Mouse (Mus musculus) lung, postnatal 0 days (tissue): ENCODE measurements around the gene Spata20. TPM values are rescaled to one million over a fixed set of nuclear protein-coding genes. Genes with fewer than 3 reads are reported as not detected.

Experiments
- ATAC-seq: fragments of 200-750 bp; cut with Nextera tagmentation; 2 replicates; pipeline ENCODE4 v1.8.0; 2017; ENCODE audit warnings: moderate library complexity
- DNase-seq: peaks from one replicate; pipeline ENCODE4 v3.0.0-alpha.2; 2016; ENCODE audit warnings: low spot score
- H3K27ac ChIP-seq: fragments of 300-500 bp; sonication (generic); 2 replicates; pipeline ENCODE4 v1.5.1; 2014; ENCODE audit warnings: antibody characterized with exemption, mild to moderate bottlenecking, low read length, mixed read lengths
- H3K27me3 ChIP-seq: fragments of 300-500 bp; sonication (generic); replicated peaks from 2 replicates; pipeline ENCODE4 v1.6.1; 2014; ENCODE audit warnings: low read length, mixed read lengths; ENCODE audit not compliant: insufficient read depth
- H3K36me3 ChIP-seq: fragments of 300-500 bp; sonication (generic); 2 replicates; pipeline ENCODE4 v1.6.1; 2014; ENCODE audit warnings: low read length, mixed read lengths; ENCODE audit not compliant: insufficient read depth
- H3K4me1 ChIP-seq: fragments of 300-500 bp; sonication (generic); 2 replicates; pipeline ENCODE4 v1.6.1; 2014; ENCODE audit warnings: antibody characterized with exemption, low read depth, low read length, mixed read lengths; ENCODE audit not compliant: insufficient read depth
- H3K4me2 ChIP-seq: fragments of 300-500 bp; sonication (generic); replicated peaks from 2 replicates; pipeline ENCODE4 v1.6.1; 2014; ENCODE audit warnings: low read depth, mild to moderate bottlenecking, low read length, moderate library complexity, mixed read lengths
- H3K4me3 ChIP-seq: fragments of 300-500 bp; sonication (generic); 2 replicates; pipeline ENCODE4 v1.5.1; 2014; ENCODE audit warnings: low read depth, low read length
- H3K9ac ChIP-seq: fragments of 300-500 bp; sonication (generic); replicated peaks from 2 replicates; pipeline ENCODE4 v1.6.1; 2014; ENCODE audit warnings: low read depth, mild to moderate bottlenecking
- H3K9me3 ChIP-seq: fragments of 300-500 bp; sonication (generic); 2 replicates; pipeline ENCODE4 v1.6.1; 2016; ENCODE audit warnings: low read length, mixed read lengths
- CTCF ChIP-seq: IDR thresholded peaks from 2 replicates; pipeline ENCODE4 v1.5.1; 2016; ENCODE audit warnings: antibody characterized with exemption, mild to moderate bottlenecking
- EP300 ChIP-seq: IDR thresholded peaks from 2 replicates; pipeline ENCODE4 v1.6.1; 2016; ENCODE audit warnings: antibody characterized with exemption, mild to moderate bottlenecking, control low read depth
- WGBS: fragments of 180-500 bp; shearing (Covaris S2); extraction: QIAGEN DNeasy Blood & Tissue Kit; methylation state at CpG from one replicate; pipeline ENCODE4 v1.1.7; 2014; 5-methylcytosine and 5-hydroxymethylcytosine counted together
- polyA plus RNA-seq: library from polyadenylated mRNA; unstranded; fragments of >200 nt; fragmentation: Nextera tagmentation; extraction: Ambion mirVana; gene quantifications from 2 replicates; pipeline ENCODE4 v1.2.1, GENCODE M21; 2015

Spata20 gene
- polyA plus RNA-seq: 0.14 TPM in 1 of 2 replicates, not detected in the other

DNA sequence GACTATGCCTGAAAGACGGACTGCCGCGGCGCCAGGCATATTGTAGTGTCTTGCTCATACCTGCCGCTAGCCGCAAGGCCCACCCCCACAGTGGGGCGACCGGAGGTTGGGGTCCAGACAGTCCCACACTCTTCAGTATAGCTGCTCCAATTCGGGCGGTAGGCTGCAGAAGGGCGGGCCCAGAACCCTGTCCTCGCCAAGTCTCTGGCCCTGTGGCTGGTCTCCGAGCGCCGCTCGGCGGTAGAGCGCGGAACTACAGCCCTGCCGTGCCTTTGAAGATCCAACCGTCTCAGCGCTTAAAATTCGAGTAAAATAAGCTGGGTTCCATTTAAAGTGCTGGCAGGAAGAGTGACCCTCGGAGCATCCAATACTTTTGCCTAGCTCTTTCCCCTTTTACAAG lies at the start of gene Spata20:
Gene Spata20 (minus strand): TSS at position 179 of the 400 bp plus-strand sequence.
- Histone ChIP-seq H3K9ac (no peak within 1 kb of the TSS), H3K27me3 (0 out of 2 replicates have a peak, but pooled peaks cover 3% of the 10 kb centered on the region), H3K36me3 (no peaks in the 10 kb centered on the region), H3K9me3 (no peaks in the 10 kb centered on the region), H3K4me2 (peak within 1 kb of the TSS; percentile 35; the same call in 1 of the 2 replicates), H3K27ac (no peak within 1 kb of the TSS), H3K4me1 (peaks cover 2% of the 10 kb centered on the region; the same call in 1 of the 2 replicates), H3K4me3 (no peak within 1 kb of the TSS)
- ATAC-seq (peak; percentile 62), DNase-seq (peak; percentile 76)
- WGBS: 2% methylated on average over 24 of the region's 24 CpGs
- TF ChIP-seq EP300 (no peak), CTCF (peak; percentile 98)

DNA sequence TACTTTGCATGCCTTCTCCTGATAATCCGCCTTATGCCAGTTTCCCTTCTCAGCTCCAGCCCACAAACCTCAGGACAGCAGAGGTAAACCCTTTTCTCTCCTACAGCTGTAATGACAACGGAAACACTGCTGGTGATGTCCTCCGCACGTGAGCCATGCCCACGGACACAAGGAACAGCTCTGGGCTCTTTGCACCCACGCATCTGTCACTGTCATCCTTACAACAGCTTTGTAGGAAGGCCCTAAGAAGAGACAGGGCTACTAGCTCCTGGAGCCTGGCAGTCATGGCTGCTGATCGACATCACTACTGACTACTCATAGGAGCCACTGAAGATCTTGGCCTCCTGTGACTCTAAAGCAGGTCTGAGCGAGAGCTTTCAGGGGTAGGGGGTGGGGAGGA lies 47.2 kb upstream of the Spata20 start:
- WGBS: 77% methylated on average over 8 of the region's 8 CpGs
- no peaks in the 10 kb centered on the region for H3K36me3 ChIP-seq
- no peaks in the 10 kb centered on the region for H3K9me3 ChIP-seq
- no peak overlapping the region for H3K27ac ChIP-seq
- no peak overlapping the region for H3K4me3 ChIP-seq
- no peak for ATAC-seq
- H3K4me2 ChIP-seq: no peak overlapping the region
- H3K4me1 ChIP-seq: no peaks in the 10 kb centered on the region
- TF ChIP-seq EP300 (no peak), CTCF (no peak)
- no peak overlapping the region for H3K9ac ChIP-seq
- H3K27me3 ChIP-seq: no peaks in the 10 kb centered on the region
- no peak for DNase-seq

DNA sequence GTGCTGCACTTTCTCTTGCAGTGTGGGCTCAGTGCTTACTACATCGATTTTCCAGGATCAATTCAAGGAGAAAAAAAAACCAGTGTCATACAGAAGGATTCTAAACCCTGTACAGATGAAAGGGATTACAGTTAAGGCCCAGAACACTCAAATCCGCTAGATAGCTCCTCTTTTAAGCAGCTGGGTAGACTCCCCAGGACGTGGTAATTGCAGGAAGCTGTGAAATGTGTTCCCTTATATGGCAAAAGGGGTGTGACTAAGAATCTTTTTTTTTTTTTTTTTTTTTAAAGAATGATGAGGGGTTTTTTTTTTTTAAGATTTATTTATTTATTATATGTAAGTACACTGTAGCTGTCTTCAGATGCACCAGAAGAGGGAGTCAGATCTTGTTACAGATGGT lies 42.9 kb upstream of the Spata20 start:
- Histone ChIP-seq H3K9ac (no peak overlapping the region), H3K4me2 (no peak overlapping the region), H3K9me3 (no peaks in the 10 kb centered on the region), H3K4me1 (no peaks in the 10 kb centered on the region), H3K27me3 (no peaks in the 10 kb centered on the region), H3K4me3 (no peak overlapping the region), H3K36me3 (no peaks in the 10 kb centered on the region), H3K27ac (no peak overlapping the region)
- no peak for TF ChIP-seq CTCF
- TF ChIP-seq EP300: no peak
- ATAC-seq (no peak), DNase-seq (peak; percentile 25)
- WGBS: 36% methylated on average over 3 of the region's 3 CpGs

DNA sequence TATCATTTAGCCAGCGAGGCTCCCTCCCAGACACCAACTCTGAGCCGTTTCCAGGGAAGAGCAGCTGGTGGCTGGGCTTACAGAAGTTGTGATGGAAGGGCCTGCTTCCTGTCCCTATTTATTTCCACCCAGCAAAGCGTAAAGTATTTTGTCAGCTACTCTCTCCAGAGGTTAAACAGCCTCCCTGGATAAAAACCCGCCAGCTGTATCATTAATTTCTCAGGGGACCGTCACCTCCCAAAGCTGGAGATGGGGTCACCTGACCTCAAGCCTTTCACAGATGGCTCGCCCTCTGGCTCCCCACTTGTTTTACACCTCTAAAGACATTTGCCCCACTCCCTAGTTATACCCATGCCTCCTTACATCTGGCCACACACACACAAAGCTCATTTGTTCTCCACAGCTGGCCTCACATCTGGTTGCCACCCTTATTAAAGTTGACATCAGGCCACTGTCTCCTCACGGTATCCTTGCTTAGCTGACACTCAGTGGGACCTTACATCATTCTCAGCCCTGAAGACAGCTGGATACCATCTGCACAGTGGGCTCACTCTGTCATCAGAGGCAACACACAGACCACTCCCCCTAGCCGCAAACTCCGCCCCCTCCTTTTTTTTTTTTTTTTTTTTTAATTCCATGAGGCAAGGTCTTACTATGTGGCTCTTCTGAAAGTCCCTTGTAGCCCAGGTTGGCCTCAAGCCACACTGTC lies 40.3 kb upstream of the Spata20 start:
- DNase-seq: peak; percentile 53
- Histone ChIP-seq H3K27me3 (no peaks in the 10 kb centered on the region), H3K4me1 (no peaks in the 10 kb centered on the region), H3K9ac (no peak overlapping the region), H3K4me3 (no peak overlapping the region), H3K36me3 (no peaks in the 10 kb centered on the region), H3K4me2 (no peak overlapping the region), H3K9me3 (no peaks in the 10 kb centered on the region), H3K27ac (no peak overlapping the region)
- peak; percentile 74 for ATAC-seq
- TF ChIP-seq EP300 (no peak), CTCF (no peak)
- WGBS: 49% methylated on average over 9 of the region's 9 CpGs

DNA sequence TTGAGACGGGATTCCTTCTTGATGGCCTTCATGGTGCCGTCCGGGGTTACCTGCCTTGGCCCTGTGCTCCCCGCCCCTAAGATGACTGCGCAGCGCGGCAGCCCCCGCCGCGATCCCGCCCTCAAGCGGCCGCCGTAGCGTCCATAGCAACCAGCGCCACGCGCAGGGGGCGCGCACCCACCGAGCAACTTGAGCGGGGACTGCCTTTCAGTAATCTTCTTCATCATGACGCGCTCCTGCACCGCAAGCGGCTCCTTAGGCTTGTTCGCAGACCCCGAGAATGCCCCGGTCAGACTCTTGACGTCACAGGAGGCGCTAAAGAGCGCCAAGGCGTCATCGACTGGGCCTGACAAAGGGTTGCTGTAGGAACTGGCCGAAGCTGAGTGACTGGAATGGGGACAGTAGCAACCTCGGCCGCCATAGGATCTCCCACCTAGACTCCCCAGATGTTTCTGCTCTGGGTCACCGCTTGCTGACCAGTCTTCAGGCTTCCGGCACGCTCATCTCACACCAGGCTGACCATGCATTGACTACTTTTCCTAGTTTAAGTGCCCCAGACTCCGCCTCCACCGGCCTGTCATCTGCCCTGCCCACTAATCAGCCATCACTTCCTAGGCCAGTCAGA lies 35.4 kb upstream of the Spata20 start, which contains the start of gene Mycbpap:
Gene Mycbpap (minus strand): TSS at position 524 of the 625 bp plus-strand sequence.
- TF ChIP-seq CTCF (peak; percentile 39), EP300 (no peak)
- no peaks in the 10 kb centered on the region for H3K9me3 ChIP-seq
- H3K4me2 ChIP-seq: peak within 1 kb of the TSS; percentile 89
- peak; percentile 77 for ATAC-seq
- no peaks in the 10 kb centered on the region for H3K4me1 ChIP-seq
- 2% methylated on average over 42 of the region's 42 CpGs for WGBS
- no peaks in the 10 kb centered on the region for H3K27me3 ChIP-seq
- H3K4me3 ChIP-seq: peak within 1 kb of the TSS; percentile 45
- peak within 1 kb of the TSS; percentile 43 for H3K9ac ChIP-seq
- no peaks in the 10 kb centered on the region for H3K36me3 ChIP-seq
- H3K27ac ChIP-seq: no peak within 1 kb of the TSS
- DNase-seq: peak; percentile 75

DNA sequence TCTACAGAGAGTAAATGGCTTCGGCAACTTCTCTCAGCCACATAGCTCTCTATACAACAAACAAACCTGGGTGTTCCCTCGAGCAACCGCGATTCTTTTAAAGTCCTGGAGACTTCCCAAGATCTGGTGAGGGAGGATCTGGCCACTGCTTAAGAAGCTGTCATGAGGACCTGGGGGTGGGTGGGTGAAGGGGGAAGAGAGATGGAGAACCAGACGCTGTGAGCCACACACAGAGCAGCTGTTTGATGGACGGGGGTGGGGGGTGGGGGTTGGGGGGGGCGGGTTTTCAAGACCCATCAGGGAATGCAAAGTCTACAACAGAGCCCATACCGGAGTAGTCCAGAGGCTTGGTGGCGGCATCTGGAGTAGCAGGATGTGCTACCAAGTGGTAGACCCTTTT lies 27.5 kb upstream of the Spata20 start:
- H3K4me2 ChIP-seq: no peak overlapping the region
- no peaks in the 10 kb centered on the region for H3K9me3 ChIP-seq
- H3K27me3 ChIP-seq: no peaks in the 10 kb centered on the region
- DNase-seq (no peak), ATAC-seq (no peak)
- H3K4me1 ChIP-seq: no peaks in the 10 kb centered on the region
- no peak overlapping the region for H3K9ac ChIP-seq
- no peak overlapping the region for H3K27ac ChIP-seq
- H3K36me3 ChIP-seq: no peaks in the 10 kb centered on the region
- TF ChIP-seq CTCF: no peak
- TF ChIP-seq EP300: no peak
- no peak overlapping the region for H3K4me3 ChIP-seq
- 36% methylated on average over 9 of the region's 9 CpGs for WGBS
